Mouse (Mus musculus): ENCODE results near the gene Slc2a3. TPM values are rescaled to one million over a fixed set of nuclear protein-coding genes. Genes with fewer than 3 reads are reported as not detected.
A peak's percentile ranks its signal among the peaks of the same experiment; 100 is the strongest.
"Not testable (repeated sequence)": the region's sequence is repeated elsewhere in the genome, so short reads cannot be mapped to it uniquely, and the experiment has no call there.

The Slc2a3 gene
- total RNA-seq, 2 experiments from 2014 or later, result 10.0 to 13.9 TPM

GRCm38 (mm10) chr6:122810022-122810614 lies 8.7 kb upstream of the Slc2a3 start:
- ATAC-seq (replicated peaks; ENCODE audit: poor library complexity), result no peak

- ATAC-seq (replicated peaks; ENCODE audit: poor library complexity), result peak; percentile 73
These were observed 3.0 kb upstream of the Slc2a3 start for GRCm38 (mm10) chr6:122804418-122804817.

DNA sequence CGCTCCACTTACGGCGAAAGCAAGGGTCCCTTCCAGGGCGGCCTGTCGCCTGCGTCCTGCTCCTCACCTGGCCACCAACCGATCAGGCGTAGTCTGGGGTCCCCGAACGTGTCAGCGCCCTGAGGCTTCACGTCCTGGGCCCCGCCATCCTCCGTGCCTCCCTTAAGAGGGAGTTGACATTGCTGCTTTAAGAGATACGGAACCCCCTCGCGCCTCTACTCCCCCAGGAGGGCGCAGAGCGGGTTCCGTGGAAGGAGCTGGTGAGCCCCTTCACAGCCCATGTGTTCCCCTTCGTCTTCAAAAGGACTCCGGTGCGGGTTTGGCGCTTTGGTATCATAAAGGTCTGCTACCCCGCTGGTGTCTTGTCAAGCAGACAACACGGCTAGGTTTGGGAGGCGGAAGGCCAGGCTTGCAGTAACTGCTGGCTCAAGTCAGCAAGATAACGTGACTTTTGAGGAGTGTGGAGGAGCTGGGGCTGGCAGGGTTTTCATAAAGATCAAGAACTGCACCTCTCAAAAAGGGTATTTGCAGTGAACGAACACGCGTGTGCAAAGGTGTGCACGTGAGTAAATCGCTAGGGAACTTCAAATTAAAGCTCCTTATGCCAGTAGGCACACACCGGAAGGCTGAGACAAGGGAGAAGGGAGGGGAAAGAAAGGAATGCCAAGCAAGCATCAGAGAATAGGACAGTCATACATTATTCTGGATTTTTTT lies 518 bp upstream of the Slc2a3 start:
- peak; percentile 54 for ATAC-seq (replicated peaks; ENCODE audit: poor library complexity)

GRCm38 (mm10) chr6:122800640-122801300 lies 670 bp downstream of the Slc2a3 start:
- ATAC-seq (replicated peaks; ENCODE audit: poor library complexity), result peak; percentile 16

DNA sequence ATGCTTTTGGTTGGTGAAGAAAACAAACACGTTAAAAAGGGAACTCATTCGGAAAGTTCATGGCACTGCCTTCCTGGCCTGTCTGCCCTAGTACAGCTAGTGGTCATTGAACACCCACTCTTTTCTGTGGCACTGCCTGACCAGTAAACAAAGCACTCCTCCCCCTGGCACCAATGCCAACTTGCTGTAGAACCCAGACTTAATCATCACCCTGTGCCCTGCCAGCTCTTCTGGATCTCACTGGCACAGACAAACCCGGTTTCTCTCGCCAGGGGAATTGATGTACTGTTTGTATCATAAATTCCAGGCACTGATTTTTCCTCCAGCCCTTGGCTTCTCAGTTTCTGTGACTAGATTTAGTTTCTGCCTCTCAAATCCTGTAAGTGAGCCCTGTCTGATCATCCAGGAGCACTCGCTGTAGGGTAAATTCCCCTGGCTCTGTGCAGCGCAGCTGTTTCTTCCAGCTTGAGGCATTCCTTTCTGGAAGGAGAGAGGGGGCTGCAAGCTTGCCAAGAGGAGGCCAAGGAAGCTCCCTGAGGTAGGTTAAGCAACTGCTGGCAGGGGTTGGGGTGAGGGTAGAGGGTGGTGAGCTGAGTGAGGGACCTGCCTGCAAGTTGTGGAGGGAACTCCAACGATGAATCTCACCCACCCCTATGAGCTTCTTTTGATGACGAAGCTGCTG lies 6.0 kb downstream of the Slc2a3 start:
- ATAC-seq (replicated peaks; ENCODE audit: poor library complexity), result no peak

GRCm38 (mm10) chr6:122786275-122786674 lies 15.2 kb downstream of the Slc2a3 start:
- ATAC-seq (replicated peaks; ENCODE audit: poor library complexity), result peak; percentile 81

DNA sequence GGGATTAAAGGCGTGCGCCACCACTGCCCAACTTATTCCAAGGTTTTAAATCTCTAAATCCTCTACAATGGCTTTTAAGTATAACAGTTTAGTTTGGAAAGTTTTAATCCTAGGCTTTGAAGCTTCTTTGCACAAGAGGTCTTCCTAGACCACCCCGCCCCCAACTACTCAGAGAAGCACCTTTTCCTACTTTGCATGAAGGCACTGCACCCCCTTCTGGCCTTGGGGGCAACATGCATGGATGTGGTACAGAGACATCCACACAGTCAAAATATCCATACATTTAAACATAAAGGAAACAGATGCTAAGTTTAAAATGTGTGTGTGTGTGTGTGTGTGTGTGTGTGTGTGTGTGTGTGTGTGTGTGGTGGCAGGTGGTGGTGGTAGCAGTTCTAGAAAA lies 16.6 kb downstream of the Slc2a3 start:
- peak; percentile 35 for ATAC-seq (replicated peaks; ENCODE audit: poor library complexity)

GRCm38 (mm10) chr6:122782164-122782563 lies 19.3 kb downstream of the Slc2a3 start:
- ATAC-seq (replicated peaks; ENCODE audit: poor library complexity), result peak; percentile 84

- ATAC-seq (replicated peaks; ENCODE audit: poor library complexity), result no peak
These were observed 20.3 kb downstream of the Slc2a3 start for GRCm38 (mm10) chr6:122781167-122781566.

DNA sequence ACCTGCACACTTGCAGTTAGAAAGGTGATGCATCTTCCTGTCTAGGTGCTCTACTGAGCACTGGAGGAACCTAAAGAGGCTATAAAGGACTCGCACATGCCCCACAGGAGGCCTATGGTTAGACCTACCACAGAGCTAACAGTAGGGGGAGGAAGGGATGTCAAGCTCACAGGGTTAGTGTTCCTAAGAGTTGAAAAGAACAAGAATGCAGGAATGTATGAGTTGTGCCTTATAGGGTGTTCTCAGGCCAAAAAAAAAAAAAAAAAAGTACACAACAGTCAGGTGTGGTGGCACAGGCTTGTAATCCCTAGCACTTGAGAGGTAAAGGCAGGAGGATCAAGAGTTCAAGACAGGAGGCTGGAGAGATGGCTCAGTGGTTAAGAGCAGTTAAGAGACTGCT lies 21.5 kb downstream of the Slc2a3 start:
- ATAC-seq (replicated peaks; ENCODE audit: poor library complexity), result no peak

DNA sequence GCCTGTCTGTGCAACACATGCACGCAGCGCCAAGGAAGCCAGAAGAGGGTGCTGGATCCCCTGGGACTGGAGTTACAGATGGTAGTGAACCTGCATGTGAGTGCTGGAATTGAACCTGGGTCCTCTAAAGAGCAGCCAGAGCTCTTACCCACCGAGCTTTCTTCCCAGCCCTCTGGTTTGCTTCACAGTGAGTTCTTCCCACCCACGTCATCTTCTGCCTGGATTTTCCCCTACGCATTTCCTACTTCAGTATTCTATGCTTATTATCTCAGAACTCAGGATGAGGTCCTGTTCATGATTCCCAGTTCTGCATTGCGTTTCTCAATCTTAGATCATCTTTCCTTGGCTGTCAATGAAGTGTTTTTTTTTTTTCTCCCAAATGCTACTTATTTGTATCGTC lies 25.4 kb downstream of the Slc2a3 start:
- ATAC-seq (replicated peaks; ENCODE audit: poor library complexity), result no peak

GRCm38 (mm10) chr6:122774345-122774744 lies 27.1 kb downstream of the Slc2a3 start:
- ATAC-seq (replicated peaks; ENCODE audit: poor library complexity), result no peak

DNA sequence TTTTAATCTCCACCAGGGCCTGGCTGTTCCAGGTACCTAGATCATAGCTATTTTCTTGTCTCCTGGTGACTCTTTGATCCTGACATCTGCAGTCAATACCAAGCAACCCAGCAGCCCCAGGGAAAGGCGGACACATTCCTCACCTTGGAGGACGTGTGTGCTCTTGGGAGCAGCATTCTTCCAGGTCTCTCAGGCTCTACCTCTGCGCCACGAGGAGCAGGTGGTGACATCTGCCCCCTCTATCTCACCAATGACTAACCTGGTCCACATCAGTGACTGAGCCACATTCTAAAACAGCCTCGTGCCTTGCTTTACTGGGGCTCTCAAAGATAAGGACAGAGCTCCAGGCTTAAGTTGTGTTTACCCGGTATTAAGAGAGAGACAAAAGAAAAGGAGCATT lies 28.7 kb downstream of the Slc2a3 start:
- ATAC-seq (replicated peaks; ENCODE audit: poor library complexity), result no peak

DNA sequence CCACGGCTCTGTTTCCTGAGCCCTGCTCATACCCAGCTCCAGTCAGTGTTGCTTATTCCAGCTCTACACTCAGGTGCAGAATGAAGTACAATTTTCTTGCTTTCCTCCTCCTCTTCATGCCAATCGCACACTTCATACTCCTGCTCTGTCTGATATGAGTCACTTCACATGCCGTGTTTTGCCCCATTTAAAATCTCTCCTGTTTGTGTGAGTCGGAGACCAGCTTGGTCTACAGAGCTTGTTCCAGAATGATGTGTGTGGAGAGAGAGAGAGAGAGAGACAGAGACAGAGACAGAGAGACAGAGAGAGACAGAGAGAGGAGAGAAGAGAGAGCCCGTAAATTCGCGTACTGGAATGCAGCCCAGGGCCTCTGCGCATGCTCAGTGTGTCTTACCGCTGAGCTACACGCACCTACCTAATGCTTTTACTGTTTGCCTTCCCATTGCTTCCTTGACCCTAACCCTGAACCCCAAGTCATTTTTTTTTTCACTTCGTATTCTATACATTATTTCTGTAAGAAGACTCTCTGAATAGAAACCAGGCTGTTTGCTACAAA lies 30.6 kb downstream of the Slc2a3 start:
- no peak for ATAC-seq (replicated peaks; ENCODE audit: poor library complexity)

DNA sequence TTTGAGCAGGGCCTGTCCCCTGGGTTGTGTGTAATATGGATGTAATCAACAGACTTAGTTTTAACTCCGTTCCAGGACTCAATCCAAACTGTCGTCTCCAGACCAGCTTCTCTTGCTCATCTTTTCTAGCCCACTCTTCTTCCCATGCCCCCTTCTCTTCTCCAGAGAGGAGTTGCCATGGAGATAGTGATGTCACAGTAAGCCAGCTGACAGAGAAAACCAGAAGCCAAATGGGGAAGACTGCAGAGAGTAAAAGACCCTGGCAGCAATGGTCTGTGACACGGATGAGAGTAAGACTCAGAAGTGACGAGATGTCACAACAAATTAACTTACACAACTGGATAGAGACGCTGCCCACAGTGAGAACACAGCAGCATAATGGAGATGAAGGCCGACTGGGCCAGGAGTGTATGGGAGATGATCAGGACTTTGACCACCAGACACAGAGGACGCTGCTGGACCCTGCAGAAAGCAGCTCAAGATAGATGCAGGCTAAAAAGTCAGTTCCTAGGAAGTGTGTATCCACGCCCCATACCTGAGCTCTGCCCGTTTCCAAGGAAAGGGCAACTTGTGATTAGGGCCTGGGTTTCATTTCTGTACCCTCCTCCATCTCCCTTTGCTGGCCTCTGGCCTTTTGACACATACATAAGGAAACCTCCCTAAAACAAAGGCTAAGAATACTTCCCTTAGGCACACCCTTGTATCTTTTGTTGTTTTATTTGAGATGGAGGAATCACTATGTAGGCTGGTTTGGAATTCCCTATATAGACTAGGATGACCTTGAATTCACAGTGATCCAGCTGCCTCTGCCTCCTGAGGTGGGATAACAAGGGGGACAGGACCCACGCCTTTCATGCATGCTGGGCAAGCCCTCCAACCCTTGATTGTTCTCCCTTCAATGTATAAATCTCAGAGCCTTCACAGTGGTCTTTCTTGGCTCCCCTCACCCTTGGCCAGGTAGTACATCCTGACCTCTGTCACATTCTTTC lies 31.4 kb downstream of the Slc2a3 start:
- peak; percentile 23; the same call in 1 of the 2 replicates for ATAC-seq (replicated peaks; ENCODE audit: poor library complexity)

DNA sequence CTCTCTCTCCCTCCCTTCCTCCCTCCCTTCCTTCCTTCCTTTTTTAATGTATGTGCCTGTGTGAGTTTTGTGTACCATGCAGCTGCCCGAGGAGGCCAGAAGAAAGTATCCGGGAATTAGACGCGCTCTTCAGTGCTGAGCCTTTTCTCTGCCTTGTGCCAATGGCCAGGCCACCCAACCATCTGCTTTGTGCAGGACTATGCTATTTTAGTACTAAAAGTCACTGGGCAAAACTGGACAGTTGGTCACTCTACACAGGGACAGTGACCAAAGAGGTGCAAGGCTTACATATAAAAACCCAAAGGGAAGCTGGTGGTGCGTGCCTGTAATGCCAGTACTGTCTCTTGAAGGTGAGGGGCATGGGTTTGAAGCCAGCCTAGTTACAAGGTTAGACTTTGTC lies 33.2 kb downstream of the Slc2a3 start:
- ATAC-seq (replicated peaks; ENCODE audit: poor library complexity), result no peak

- ATAC-seq (replicated peaks; ENCODE audit: poor library complexity), result not testable (repeated sequence)
These were observed 34.4 kb downstream of the Slc2a3 start for GRCm38 (mm10) chr6:122767012-122767411.

DNA sequence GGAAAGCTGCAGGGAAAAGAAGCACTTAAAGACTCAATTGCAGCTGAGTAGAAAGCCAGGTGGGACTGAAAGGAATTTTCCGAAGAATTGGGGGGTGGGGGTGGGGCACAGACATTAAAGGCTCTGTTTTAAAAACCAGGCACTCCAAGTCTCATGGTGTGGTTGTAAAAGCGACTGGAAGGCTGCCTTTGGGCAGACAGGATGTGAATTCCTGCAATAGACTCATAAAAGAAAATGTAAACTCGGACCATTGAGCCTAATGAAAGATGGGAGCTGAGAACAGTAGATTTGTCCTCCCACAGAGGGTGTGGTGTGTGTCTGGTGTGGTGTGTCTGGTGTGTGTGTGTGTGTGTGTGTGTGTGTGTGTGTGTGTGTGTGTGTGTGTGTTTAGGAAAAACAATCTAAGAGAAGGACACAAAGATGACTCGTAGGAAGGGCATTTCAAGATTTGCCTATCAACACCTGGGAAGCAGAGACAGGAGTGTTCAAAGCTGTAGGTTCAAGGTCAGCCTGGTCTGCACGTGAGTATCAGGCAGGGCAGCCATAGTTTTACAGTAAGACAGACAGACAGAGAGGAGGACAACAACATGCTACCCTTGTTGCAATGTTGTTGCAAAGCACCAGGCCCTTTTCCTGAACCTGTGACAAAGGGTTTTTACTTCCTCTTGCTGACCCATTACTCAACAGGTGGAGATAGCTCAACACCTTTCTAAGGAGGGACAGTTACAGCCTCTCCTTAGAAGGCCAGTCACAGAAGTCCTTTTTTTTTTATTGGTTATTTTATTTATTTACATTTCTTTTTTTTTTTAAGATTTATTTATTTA lies 35.1 kb downstream of the Slc2a3 start:
- peak; percentile 17; the same call in 1 of the 2 replicates for ATAC-seq (replicated peaks; ENCODE audit: poor library complexity)

DNA sequence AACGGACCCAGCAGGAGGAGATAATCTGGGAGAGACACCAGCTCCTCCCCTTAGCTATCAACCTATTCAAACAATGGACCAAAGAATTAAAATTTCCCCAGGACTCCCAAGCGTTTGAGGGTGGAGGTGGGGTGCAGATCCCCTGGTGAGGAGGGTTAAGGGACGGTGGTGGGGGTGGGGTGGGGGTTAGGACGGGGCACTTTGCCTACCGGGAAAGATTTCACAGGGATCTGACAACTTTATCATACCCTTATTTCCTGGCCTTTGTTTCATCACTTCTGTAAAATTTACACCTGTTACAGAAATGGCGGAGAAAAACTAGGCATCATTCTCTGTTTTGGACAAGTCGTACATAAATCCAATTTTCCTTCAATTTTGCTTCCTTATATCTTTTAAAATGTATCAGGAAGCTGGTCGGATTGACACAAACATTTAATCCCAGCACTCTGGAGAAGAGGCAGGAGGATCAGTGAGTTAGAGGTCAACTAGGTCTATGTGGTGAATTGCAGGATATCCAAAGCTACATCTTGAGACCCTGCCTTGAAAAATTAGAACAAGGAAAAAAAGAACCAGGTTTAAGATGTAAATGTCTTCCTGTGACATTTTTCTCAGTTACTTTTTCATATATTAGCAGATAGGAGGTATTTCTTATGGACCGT lies 36.0 kb downstream of the Slc2a3 start:
- ATAC-seq (replicated peaks; ENCODE audit: poor library complexity), result no peak

Measured in megakaryocyte progenitor cell, adult 5-6 weeks (primary cell).